Mouse (Mus musculus) spleen, adult 2 months (tissue): ENCODE measurements around the gene Iyd.

Experiments
- CTCF ChIP-seq: fragments of 200-500 bp; IDR thresholded peaks from 2 replicates; pipeline ENCODE4 v1.5.1; 2011; ENCODE audit warnings: mild to moderate bottlenecking, inconsistent platforms; ENCODE audit not compliant: insufficient read depth, insufficient read length, insufficient replicate concordance; ENCODE audit errors: extremely low read depth
- POLR2A ChIP-seq: fragments of 200-500 bp; IDR thresholded peaks from 2 replicates; pipeline ENCODE4 v1.6.1; 2011; ENCODE audit warnings: low read depth, low read length, inconsistent platforms

DNA sequence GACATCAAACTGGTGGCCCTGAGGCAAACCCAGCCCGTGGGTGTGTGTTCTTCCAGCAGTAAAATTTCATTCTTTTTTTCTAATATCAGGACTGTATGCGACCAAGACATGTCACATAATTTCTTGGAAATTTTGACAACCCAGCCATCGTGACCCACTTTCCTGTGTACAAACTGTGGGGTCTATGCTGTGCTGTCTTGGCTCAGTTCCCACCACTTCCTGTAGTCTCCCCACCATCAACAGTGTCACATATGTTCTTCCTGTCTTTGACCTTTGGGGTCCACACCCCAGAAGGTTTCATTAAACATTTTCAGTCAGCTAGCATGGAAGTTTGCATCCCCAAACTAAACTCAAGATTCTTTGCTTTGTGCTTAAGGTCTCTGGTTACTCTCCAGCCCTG lies 28.6 kb upstream of the Iyd start:
- TF ChIP-seq CTCF (no peak), POLR2A (no peak)
